Mouse (Mus musculus) heart, postnatal 14 days (tissue): ENCODE measurements around the gene Nrap. TPM values are rescaled to one million over a fixed set of nuclear protein-coding genes. Genes with fewer than 3 reads are reported as not detected.
"Not testable (repeated sequence)": the region's sequence is repeated elsewhere in the genome, so short reads cannot be mapped to it uniquely, and the experiment has no call there.

Source experiments
- DNase-seq, 2 experiments: peaks; one replicate each; pipeline ENCODE4 v3.0.0; 2021 to 2022
- intact Hi-C: fragments of 180-260 bp; cut with DNase I; formaldehyde crosslinking; loops from one replicate; pipeline ENCODE4 v1.15.1; 2025
- long read RNA-seq, 2 experiments: library from polyadenylated mRNA; stranded (forward); transcript quantifications; one replicate each; pipeline ENCODE4 v2.0.0; 2021
- total RNA-seq, 2 experiments: library from RNA; stranded (reverse); gene quantifications; 2 replicates each; pipeline ENCODE4 v1.2.3; 2021

Gene Nrap
- total RNA-seq, result 100 to 1,000 TPM; 219 to 250 TPM
- long read RNA-seq, experiment 1, full-length matches to known transcripts, result 18 of 143 reads
- long read RNA-seq, experiment 1, partial matches to known transcripts, result 95 of 143 reads
- long read RNA-seq, experiment 1, other reads (novel, unspliced or antisense), result 30 of 143 reads
- long read RNA-seq, experiment 2, full-length matches to known transcripts, result 27 of 132 reads
- long read RNA-seq, experiment 2, partial matches to known transcripts, result 84 of 132 reads
- long read RNA-seq, experiment 2, other reads (novel, unspliced or antisense), result 21 of 132 reads

- intact Hi-C loops, result no loop called here
- peak in 1 of 2 experiments; percentile 62 for DNase-seq
Observed at GRCm38 (mm10) chr19:56389879-56390278, at the start of gene Nrap. Gene Nrap (minus strand): TSS chr19:56390037.

- intact Hi-C loops, result no loop called here
- no peak for DNase-seq
Observed at GRCm38 (mm10) chr19:56439072-56439434, 49.2 kb upstream of the Nrap start.

- DNase-seq, result peak; percentile 42 to 61
- intact Hi-C loops, result no loop called here
Observed at GRCm38 (mm10) chr19:56438357-56439071, 48.7 kb upstream of the Nrap start.

- intact Hi-C loops, result no loop called here
- DNase-seq, result no peak
Observed at GRCm38 (mm10) chr19:56436380-56436779, 46.5 kb upstream of the Nrap start.

GRCm38 (mm10) chr19:56433581-56433980, 43.7 kb upstream of the Nrap start:
- intact Hi-C loops, result no loop called here
- DNase-seq, result no peak

GRCm38 (mm10) chr19:56432706-56433105, 42.9 kb upstream of the Nrap start:
- intact Hi-C loops, result no loop called here
- DNase-seq, result no peak

GRCm38 (mm10) chr19:56430369-56430768, 40.5 kb upstream of the Nrap start:
- DNase-seq, result no peak
- intact Hi-C loops, result no loop called here

- DNase-seq, result peak; percentile 23 to 43
- intact Hi-C loops, result no loop called here
Observed at GRCm38 (mm10) chr19:56425492-56425891, 35.7 kb upstream of the Nrap start.

- no peak for DNase-seq
Observed at GRCm38 (mm10) chr19:56424606-56425395, 35.0 kb upstream of the Nrap start.

GRCm38 (mm10) chr19:56423370-56423769, 33.5 kb upstream of the Nrap start:
- intact Hi-C loops, result loop anchor here (5.0 kb wide), 5 partner anchors 144 to 484 kb away; partner anchors contain the start of gene Adrb1
- DNase-seq, result no peak

More at GRCm38 (mm10) chr19:56424606-56425395, 35.0 kb upstream of the Nrap start:
- intact Hi-C loops, result loop anchor here (5.0 kb wide), 5 partner anchors 142 to 482 kb away; partner anchors contain the start of gene Adrb1

- peak; percentile 89 to 93 for DNase-seq
- intact Hi-C loops, result loop anchor here (5.0 kb wide), 5 partner anchors 145 to 485 kb away; partner anchors contain the start of gene Adrb1
Observed at GRCm38 (mm10) chr19:56422476-56423338, 32.9 kb upstream of the Nrap start.

GRCm38 (mm10) chr19:56420345-56420744, 30.5 kb upstream of the Nrap start:
- intact Hi-C loops, result loop anchor here (5.0 kb wide), 5 partner anchors 147 to 487 kb away; partner anchors contain the start of gene Adrb1
- DNase-seq, result no peak

- no peak for DNase-seq
- intact Hi-C loops, result no loop called here
Observed at GRCm38 (mm10) chr19:56419452-56419851, 29.6 kb upstream of the Nrap start.

GRCm38 (mm10) chr19:56418404-56418803, 28.6 kb upstream of the Nrap start:
- intact Hi-C loops, result no loop called here
- no peak for DNase-seq

- intact Hi-C loops, DNase-seq: not testable (repeated sequence)
Observed at GRCm38 (mm10) chr19:56409884-56410283, 20.0 kb upstream of the Nrap start.

GRCm38 (mm10) chr19:56406581-56406980, 16.7 kb upstream of the Nrap start:
- no peak for DNase-seq
- intact Hi-C loops, result no loop called here

- intact Hi-C loops, result no loop called here
Observed at GRCm38 (mm10) chr19:56405824-56406223, 16.0 kb upstream of the Nrap start.

GRCm38 (mm10) chr19:56401864-56402263, 12.0 kb upstream of the Nrap start:
- DNase-seq, result no peak
- intact Hi-C loops, result no loop called here

More at GRCm38 (mm10) chr19:56405824-56406223, 16.0 kb upstream of the Nrap start:
- no peak for DNase-seq

GRCm38 (mm10) chr19:56400200-56400599, 10.4 kb upstream of the Nrap start:
- intact Hi-C loops, result no loop called here
- peak; percentile 74 to 80 for DNase-seq

- intact Hi-C loops, result no loop called here
- DNase-seq, result no peak
Observed at GRCm38 (mm10) chr19:56398528-56398795, 8.6 kb upstream of the Nrap start.
